Mouse (Mus musculus) neural tube, embryonic 14.5 days (tissue): ENCODE results near the gene Ppp1r12a. TPM values are rescaled to one million over a fixed set of nuclear protein-coding genes. Genes with fewer than 3 reads are reported as not detected.

Source experiments
- ATAC-seq: fragments of 200-750 bp; cut with Nextera tagmentation; 2 replicates; pipeline ENCODE4 v1.8.0; 2017; ENCODE audit warnings: low read depth, mild to moderate bottlenecking, moderate TSS enrichment, moderate library complexity
- H3K27ac ChIP-seq: fragments of 300-500 bp; sonication (generic); 2 replicates; pipeline ENCODE4 v1.5.1; 2014; ENCODE audit warnings: low read depth, mild to moderate bottlenecking, control low read depth, low read length, moderate library complexity, mixed read lengths
- H3K27me3 ChIP-seq: fragments of 300-500 bp; sonication (generic); 2 replicates; pipeline ENCODE4 v1.6.1; 2014; ENCODE audit warnings: low read length; ENCODE audit not compliant: control insufficient read depth, insufficient read depth
- H3K36me3 ChIP-seq: fragments of 300-500 bp; sonication (generic); 2 replicates; pipeline ENCODE4 v1.6.1; 2014; ENCODE audit warnings: low read length, mixed read lengths; ENCODE audit not compliant: control insufficient read depth, insufficient read depth
- H3K4me1 ChIP-seq: fragments of 300-500 bp; sonication (generic); 2 replicates; pipeline ENCODE4 v1.6.1; 2014; ENCODE audit warnings: low read length; ENCODE audit not compliant: control insufficient read depth, insufficient read depth
- H3K4me2 ChIP-seq: fragments of 300-500 bp; sonication (generic); 2 replicates; pipeline ENCODE4 v1.6.1; 2014; ENCODE audit warnings: mild to moderate bottlenecking, low read depth, low read length, control low read depth
- H3K4me3 ChIP-seq: fragments of 300-500 bp; sonication (generic); 2 replicates; pipeline ENCODE4 v1.5.1; 2014; ENCODE audit warnings: low read depth, low read length, control low read depth, mixed read lengths
- H3K9ac ChIP-seq: fragments of 300-500 bp; sonication (generic); replicated peaks from 2 replicates; pipeline ENCODE4 v1.6.1; 2014; ENCODE audit warnings: low read depth, mild to moderate bottlenecking, control low read depth, low read length, mixed read lengths
- H3K9me3 ChIP-seq: fragments of 300-500 bp; sonication (generic); 2 replicates; pipeline ENCODE4 v1.6.1; 2016; ENCODE audit warnings: low read length; ENCODE audit not compliant: control insufficient read depth
- WGBS: fragments of 180-500 bp; shearing (Covaris S2); extraction: QIAGEN DNeasy Blood & Tissue Kit; methylation state at CpG from one replicate; pipeline ENCODE4 v1.1.7; 2014; 5-methylcytosine and 5-hydroxymethylcytosine counted together
- polyA plus RNA-seq: library from polyadenylated mRNA; unstranded; fragments of >200 nt; fragmentation: Nextera tagmentation; extraction: Ambion mirVana; gene quantifications from 2 replicates; pipeline ENCODE4 v1.2.1, GENCODE M21; 2014

The Ppp1r12a gene
- polyA plus RNA-seq, 1 experiment from 2014 or later = 81.7 TPM

- Histone ChIP-seq H3K27me3 (no peaks in the 10 kb centered on the region), H3K9ac (no peak overlapping the region), H3K4me3 (no peak overlapping the region), H3K4me1 (no peaks in the 10 kb centered on the region), H3K36me3 (0 out of 2 replicates have a peak, but pooled peaks cover 2% of the 10 kb centered on the region), H3K9me3 (no peaks in the 10 kb centered on the region), H3K4me2 (no peak overlapping the region), H3K27ac (no peak overlapping the region)
- ATAC-seq = no peak
- 83% methylated on average over 4 of the region's 4 CpGs for WGBS
Observed at GRCm38 (mm10) chr10:108202126-108202525, 40.1 kb downstream of the Ppp1r12a start.

GRCm38 (mm10) chr10:108203440-108203839 is 41.4 kb downstream of the Ppp1r12a start:
- Histone ChIP-seq H3K27ac (no peak overlapping the region), H3K9ac (no peak overlapping the region), H3K36me3 (0 out of 2 replicates have a peak, but pooled peaks cover 2% of the 10 kb centered on the region), H3K4me2 (no peak overlapping the region), H3K9me3 (no peaks in the 10 kb centered on the region), H3K4me1 (no peaks in the 10 kb centered on the region), H3K27me3 (no peaks in the 10 kb centered on the region), H3K4me3 (no peak overlapping the region)
- ATAC-seq = no peak

GRCm38 (mm10) chr10:108209396-108209795 is 47.4 kb downstream of the Ppp1r12a start:
- Histone ChIP-seq H3K36me3 (no peaks in the 10 kb centered on the region), H3K4me1 (no peaks in the 10 kb centered on the region), H3K9me3 (no peaks in the 10 kb centered on the region), H3K4me2 (no peak overlapping the region), H3K4me3 (no peak overlapping the region), H3K27ac (no peak overlapping the region), H3K27me3 (no peaks in the 10 kb centered on the region), H3K9ac (no peak overlapping the region)
- ATAC-seq = no peak
- WGBS = 78% methylated on average over 5 of the region's 5 CpGs

GRCm38 (mm10) chr10:108224413-108224812 is 62.4 kb downstream of the Ppp1r12a start:
- Histone ChIP-seq H3K27me3 (no peaks in the 10 kb centered on the region), H3K4me2 (no peak overlapping the region), H3K4me1 (no peaks in the 10 kb centered on the region), H3K9ac (no peak overlapping the region), H3K4me3 (no peak overlapping the region), H3K27ac (no peak overlapping the region), H3K36me3 (no peaks in the 10 kb centered on the region; the same call in 1 of the 2 replicates), H3K9me3 (no peaks in the 10 kb centered on the region)
- ATAC-seq = no peak
- 85% methylated on average over 5 of the region's 5 CpGs for WGBS

GRCm38 (mm10) chr10:108237049-108237448 is 75.1 kb downstream of the Ppp1r12a start:
- ATAC-seq = no peak
- Histone ChIP-seq H3K9me3 (no peaks in the 10 kb centered on the region), H3K27ac (no peak overlapping the region), H3K4me2 (no peak overlapping the region), H3K4me1 (0 out of 2 replicates have a peak, but pooled peaks cover 3% of the 10 kb centered on the region), H3K27me3 (no peaks in the 10 kb centered on the region), H3K4me3 (no peak overlapping the region), H3K9ac (no peak overlapping the region), H3K36me3 (peaks cover 6% of the 10 kb centered on the region; the same call in 1 of the 2 replicates)
- WGBS = 94% methylated on average over 3 of the region's 3 CpGs

- no peak overlapping the region for H3K4me2 ChIP-seq
- H3K9ac ChIP-seq = no peak overlapping the region
- WGBS = 64% methylated on average over 10 of the region's 10 CpGs
- H3K27ac ChIP-seq = no peak overlapping the region
- H3K4me3 ChIP-seq = no peak overlapping the region
- H3K4me1 ChIP-seq = 0 out of 2 replicates have a peak, but pooled peaks cover 3% of the 10 kb centered on the region
- H3K36me3 ChIP-seq = peaks cover 13% of the 10 kb centered on the region; the same call in 1 of the 2 replicates
- no peaks in the 10 kb centered on the region for H3K9me3 ChIP-seq
- no peaks in the 10 kb centered on the region for H3K27me3 ChIP-seq
- no peak for ATAC-seq
Observed at GRCm38 (mm10) chr10:108239061-108239460, 77.1 kb downstream of the Ppp1r12a start.

- Histone ChIP-seq H3K4me3 (no peak overlapping the region), H3K27me3 (no peaks in the 10 kb centered on the region), H3K4me2 (no peak overlapping the region), H3K4me1 (no peaks in the 10 kb centered on the region), H3K36me3 (peaks cover 23% of the 10 kb centered on the region; the same call in 1 of the 2 replicates), H3K27ac (no peak overlapping the region), H3K9me3 (no peaks in the 10 kb centered on the region), H3K9ac (no peak overlapping the region)
- 81% methylated on average over 12 of the region's 12 CpGs for WGBS
- no peak for ATAC-seq
Observed at GRCm38 (mm10) chr10:108250710-108251109, 88.7 kb downstream of the Ppp1r12a start.

GRCm38 (mm10) chr10:108251181-108251580 is 89.2 kb downstream of the Ppp1r12a start:
- WGBS = 78% methylated on average over 1 of the region's 2 CpGs
- no peaks in the 10 kb centered on the region for H3K9me3 ChIP-seq
- H3K4me3 ChIP-seq = no peak overlapping the region
- H3K27ac ChIP-seq = no peak overlapping the region
- no peaks in the 10 kb centered on the region for H3K4me1 ChIP-seq
- H3K4me2 ChIP-seq = no peak overlapping the region
- H3K9ac ChIP-seq = no peak overlapping the region
- no peaks in the 10 kb centered on the region for H3K27me3 ChIP-seq
- H3K36me3 ChIP-seq = peaks cover 23% of the 10 kb centered on the region; the same call in 1 of the 2 replicates
- no peak for ATAC-seq

- Histone ChIP-seq H3K4me3 (no peak overlapping the region), H3K36me3 (peaks cover 19% of the 10 kb centered on the region), H3K27me3 (no peaks in the 10 kb centered on the region), H3K4me2 (no peak overlapping the region), H3K9me3 (no peaks in the 10 kb centered on the region), H3K27ac (no peak overlapping the region), H3K9ac (no peak overlapping the region), H3K4me1 (no peaks in the 10 kb centered on the region)
- no peak for ATAC-seq
- 90% methylated on average over 7 of the region's 7 CpGs for WGBS
Observed at GRCm38 (mm10) chr10:108255812-108256376, 93.9 kb downstream of the Ppp1r12a start.
